Mouse (Mus musculus) ZHBTc4 (cell line): ENCODE results near the gene Atp1a2.

ENCODE experiments used
- DNase-seq: peaks from one replicate; pipeline ENCODE4 v3.0.0-alpha.2; 2011; ENCODE audit warnings: low read depth, low spot score

Gene Atp1a2

GRCm38 (mm10) chr1:172297611-172298537 is at the start of gene Atp1a2:
Gene Atp1a2 (minus strand): TSS chr1:172298064.
- no peak for DNase-seq

GRCm38 (mm10) chr1:172347382-172347781 is 49.5 kb upstream of the Atp1a2 start:
- no peak for DNase-seq

GRCm38 (mm10) chr1:172346707-172347106 is 48.8 kb upstream of the Atp1a2 start:
- DNase-seq, result no peak

GRCm38 (mm10) chr1:172344820-172345219 is 47.0 kb upstream of the Atp1a2 start:
- no peak for DNase-seq

GRCm38 (mm10) chr1:172343914-172344313 is 46.0 kb upstream of the Atp1a2 start:
- DNase-seq, result no peak

GRCm38 (mm10) chr1:172342729-172343128 is 44.9 kb upstream of the Atp1a2 start:
- no peak for DNase-seq

- no peak for DNase-seq
Observed at GRCm38 (mm10) chr1:172341386-172341785, 43.5 kb upstream of the Atp1a2 start.

GRCm38 (mm10) chr1:172340729-172341321 is 43.0 kb upstream of the Atp1a2 start, which contains the start of gene Kcnj10:
Gene Kcnj10 (plus strand): TSS chr1:172341210.
- DNase-seq, result peak; percentile 92

- DNase-seq, result no peak
Observed at GRCm38 (mm10) chr1:172337411-172338185, 39.7 kb upstream of the Atp1a2 start.

- no peak for DNase-seq
Observed at GRCm38 (mm10) chr1:172335804-172336203, 37.9 kb upstream of the Atp1a2 start.

GRCm38 (mm10) chr1:172333512-172333911 is 35.6 kb upstream of the Atp1a2 start:
- no peak for DNase-seq

GRCm38 (mm10) chr1:172332925-172333324 is 35.1 kb upstream of the Atp1a2 start:
- DNase-seq, result no peak

GRCm38 (mm10) chr1:172331422-172331947 is 33.6 kb upstream of the Atp1a2 start:
- DNase-seq, result no peak

GRCm38 (mm10) chr1:172329616-172330015 is 31.8 kb upstream of the Atp1a2 start:
- no peak for DNase-seq

- no peak for DNase-seq
Observed at GRCm38 (mm10) chr1:172329131-172329530, 31.3 kb upstream of the Atp1a2 start, which contains the start of gene Kcnj9. Gene Kcnj9 (minus strand): TSS chr1:172329318.

- DNase-seq, result no peak
Observed at GRCm38 (mm10) chr1:172328461-172328860, 30.6 kb upstream of the Atp1a2 start.

GRCm38 (mm10) chr1:172328041-172328440 is 30.2 kb upstream of the Atp1a2 start:
- DNase-seq, result no peak

GRCm38 (mm10) chr1:172327206-172328001 is 29.5 kb upstream of the Atp1a2 start:
- no peak for DNase-seq

GRCm38 (mm10) chr1:172326684-172327083 is 28.8 kb upstream of the Atp1a2 start:
- DNase-seq, result peak; percentile 84

- DNase-seq, result peak; percentile 87
Observed at GRCm38 (mm10) chr1:172325680-172326535, 28.0 kb upstream of the Atp1a2 start.
